Mouse (Mus musculus) ES-Bruce4 (cell line): ENCODE results near the gene Cdh13.

Experiments used
- CTCF ChIP-seq: IDR thresholded peaks from one replicate; pipeline ENCODE4 v1.8.1; 2011; ENCODE audit warnings: low read depth, low read length
- POLR2A ChIP-seq: IDR thresholded peaks from one replicate; pipeline ENCODE4 v1.8.1; 2011; ENCODE audit warnings: low read length; ENCODE audit not compliant: insufficient read depth

- no peak for TF ChIP-seq POLR2A
- no peak for TF ChIP-seq CTCF
Measured at GRCm38 (mm10) chr8:118789649-118790048, 506.1 kb downstream of the Cdh13 start.
